Mouse (Mus musculus): ENCODE results near the gene Col1a2. TPM values are rescaled to one million over a fixed set of nuclear protein-coding genes. Genes with fewer than 3 reads are reported as not detected.

The Col1a2 gene
- polyA plus RNA-seq, 1 experiment: not detected

DNA sequence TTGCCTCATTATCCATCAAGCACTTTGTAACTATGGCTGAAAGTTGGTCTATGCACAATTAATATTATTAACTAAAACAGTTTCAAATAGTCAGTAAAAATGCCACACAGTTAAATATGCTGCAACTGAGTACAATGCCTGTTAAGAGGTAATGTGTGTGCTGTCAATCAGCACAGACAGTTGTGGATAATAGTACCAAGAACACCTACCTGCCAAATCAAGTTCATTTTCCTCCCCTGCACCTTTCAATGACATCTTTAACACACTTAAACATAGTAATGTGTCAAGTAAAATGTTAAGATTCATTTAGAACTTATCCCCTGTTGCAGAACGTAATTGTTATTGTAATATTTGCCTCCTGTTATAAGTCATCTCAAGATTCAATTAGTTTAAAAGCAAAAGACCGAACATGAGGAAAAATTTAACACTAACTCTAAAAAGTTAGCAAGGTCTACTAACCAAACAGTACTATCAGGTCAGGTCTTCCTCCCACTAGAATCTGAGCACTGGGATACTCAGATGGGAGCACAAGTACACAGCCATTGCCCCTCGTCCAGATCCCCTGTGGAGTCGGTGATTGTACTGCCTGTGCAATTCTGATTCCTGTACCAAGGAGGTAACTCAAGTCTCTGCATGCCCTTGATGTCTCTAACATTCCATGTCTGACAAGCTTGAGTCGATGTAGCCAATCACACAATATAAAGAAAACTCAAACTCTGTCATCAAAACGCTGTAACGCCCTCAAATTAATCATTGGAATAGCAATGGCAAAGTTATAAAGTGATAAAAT is 37.5 kb downstream of the Col1a2 start:
- Histone ChIP-seq H3K27ac (ENCODE audit: insufficient read depth, low read depth, low read length) (no peak overlapping the region), H3K4me3 (ENCODE audit: insufficient read depth, low read depth, low read length) (no peak overlapping the region), H3K4me1 (ENCODE audit: control insufficient read depth, insufficient read depth, low read length) (no peaks in the 10 kb centered on the region)
- 92% methylated on average over 7 of the region's 7 CpGs for WGBS
- TF ChIP-seq POLR2A (IDR thresholded peaks at IDR 0.05; ENCODE audit: insufficient read depth, low read depth, low read length): no peak
- no peak for TF ChIP-seq CTCF (IDR thresholded peaks at IDR 0.05; ENCODE audit: insufficient read depth, low read depth, low read length)

DNA sequence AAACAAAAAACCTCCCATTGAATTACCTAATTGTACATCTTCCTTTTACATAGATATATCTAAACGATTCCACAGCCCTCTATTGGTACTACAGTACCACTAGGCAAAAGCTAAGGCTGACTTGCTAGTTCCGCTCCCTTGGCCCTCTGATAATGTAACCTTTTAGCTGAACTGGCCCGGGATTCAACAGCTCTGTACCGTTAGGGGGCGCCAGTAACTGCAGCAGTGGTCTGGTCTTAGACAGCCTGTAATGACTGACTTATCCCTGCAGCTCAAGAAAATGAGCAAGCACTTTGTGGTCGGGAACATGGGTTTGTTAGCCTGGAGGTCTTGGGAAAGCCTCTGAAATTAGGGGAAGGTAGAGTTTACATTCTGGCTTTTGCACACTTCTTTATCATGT is 39.9 kb downstream of the Col1a2 start:
- no peaks in the 10 kb centered on the region for H3K4me1 ChIP-seq (ENCODE audit: control insufficient read depth, insufficient read depth, low read length)
- H3K4me3 ChIP-seq (ENCODE audit: insufficient read depth, low read depth, low read length): no peak overlapping the region
- TF ChIP-seq CTCF (IDR thresholded peaks at IDR 0.05; ENCODE audit: insufficient read depth, low read depth, low read length) (no peak), POLR2A (IDR thresholded peaks at IDR 0.05; ENCODE audit: insufficient read depth, low read depth, low read length) (no peak)
- H3K27ac ChIP-seq (ENCODE audit: insufficient read depth, low read depth, low read length): no peak overlapping the region
- whole genome bisulfite sequencing: 51% methylated on average over 6 of the region's 6 CpGs

DNA sequence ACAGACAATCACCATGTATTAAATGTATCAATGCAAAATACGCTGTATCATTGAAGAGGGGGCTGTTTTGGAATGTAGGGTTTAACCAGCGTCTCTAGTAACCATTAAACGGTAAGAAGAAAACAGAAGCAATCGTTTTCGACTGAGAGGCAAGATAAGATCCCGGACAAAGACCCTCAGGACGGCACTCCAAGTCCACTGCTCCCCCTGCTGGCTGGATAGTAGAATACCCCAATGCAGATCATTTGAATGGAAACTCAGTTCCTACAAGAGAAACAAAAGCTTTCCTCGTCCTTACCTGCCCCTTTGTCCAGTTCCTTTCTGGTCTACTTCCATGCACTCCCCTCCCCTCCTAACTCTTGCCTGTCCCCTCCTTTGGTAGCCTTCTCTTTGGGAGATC is 41.1 kb downstream of the Col1a2 start:
- Histone ChIP-seq H3K4me1 (ENCODE audit: control insufficient read depth, insufficient read depth, low read length) (no peaks in the 10 kb centered on the region), H3K27ac (ENCODE audit: insufficient read depth, low read depth, low read length) (no peak overlapping the region), H3K4me3 (ENCODE audit: insufficient read depth, low read depth, low read length) (no peak overlapping the region)
- TF ChIP-seq POLR2A (IDR thresholded peaks at IDR 0.05; ENCODE audit: insufficient read depth, low read depth, low read length) (no peak), CTCF (IDR thresholded peaks at IDR 0.05; ENCODE audit: insufficient read depth, low read depth, low read length) (peak; percentile 46; the same call in 1 of the 2 replicates)
- 30% methylated on average over 8 of the region's 8 CpGs for WGBS

DNA sequence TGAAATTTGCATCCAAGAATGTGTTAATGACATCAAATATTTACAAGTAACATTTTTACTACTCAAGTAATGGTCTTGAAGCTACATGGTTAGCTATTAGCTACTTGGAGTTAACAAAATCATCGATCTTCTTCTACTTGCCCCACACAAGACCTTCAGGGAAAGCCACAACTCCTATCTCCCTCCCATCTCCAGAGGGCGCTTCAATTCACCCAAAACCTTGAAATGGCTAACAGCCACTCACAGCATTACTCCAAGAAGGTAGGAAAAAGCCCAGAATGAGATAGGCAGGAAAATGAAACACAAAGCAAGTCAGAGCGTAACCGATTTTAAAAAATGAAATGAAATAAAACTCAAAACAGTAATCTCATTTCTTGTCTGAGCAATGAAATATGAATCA is 44.3 kb downstream of the Col1a2 start:
- 69% methylated on average over 4 of the region's 4 CpGs for WGBS
- H3K4me3 ChIP-seq (ENCODE audit: insufficient read depth, low read depth, low read length): no peak overlapping the region

DNA sequence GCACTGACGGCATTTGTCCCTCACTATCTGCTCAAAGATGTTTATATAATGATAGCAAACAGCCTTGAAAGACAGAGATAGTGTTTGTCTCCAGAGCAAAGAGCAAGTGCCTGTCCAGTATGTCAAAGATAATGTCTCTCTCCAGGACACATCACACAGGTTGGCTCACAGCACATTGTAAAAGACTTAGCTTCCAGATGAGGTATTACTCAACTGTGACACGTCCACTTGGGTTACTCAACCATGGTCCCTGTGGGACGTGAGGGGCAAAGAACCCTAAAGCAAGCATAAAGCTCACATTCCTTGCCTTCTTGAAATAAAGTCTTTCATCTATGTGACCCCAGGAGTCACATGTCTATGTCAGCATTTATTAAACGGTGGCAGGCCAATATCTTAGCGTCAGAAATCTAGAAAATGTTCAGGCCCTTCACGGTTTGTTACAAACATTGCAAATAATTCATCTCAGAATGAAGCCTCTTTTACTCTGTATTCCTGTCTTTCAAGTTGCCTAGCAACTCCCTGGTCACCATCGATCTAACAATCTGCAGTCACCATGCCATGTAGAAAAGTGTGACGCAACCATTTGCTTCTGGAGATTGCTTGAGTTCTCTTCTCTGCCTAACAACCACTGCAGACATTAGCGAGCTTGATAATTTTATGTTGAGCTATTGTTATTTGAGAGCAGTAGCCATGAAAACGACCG is 45.4 kb downstream of the Col1a2 start:
- no peak for TF ChIP-seq POLR2A (IDR thresholded peaks at IDR 0.05; ENCODE audit: insufficient read depth, low read depth, low read length)
- H3K4me1 ChIP-seq (ENCODE audit: control insufficient read depth, insufficient read depth, low read length): no peaks in the 10 kb centered on the region
- H3K27ac ChIP-seq (ENCODE audit: insufficient read depth, low read depth, low read length): no peak overlapping the region
- no peak overlapping the region for H3K4me3 ChIP-seq (ENCODE audit: insufficient read depth, low read depth, low read length)
- WGBS: 86% methylated on average over 11 of the region's 11 CpGs

More for the DNA sequence above, 44.3 kb downstream of the Col1a2 start:
- Histone ChIP-seq H3K4me1 (ENCODE audit: control insufficient read depth, insufficient read depth, low read length) (no peaks in the 10 kb centered on the region), H3K27ac (ENCODE audit: insufficient read depth, low read depth, low read length) (no peak overlapping the region)
- TF ChIP-seq POLR2A (IDR thresholded peaks at IDR 0.05; ENCODE audit: insufficient read depth, low read depth, low read length): no peak
- no peak for TF ChIP-seq CTCF (IDR thresholded peaks at IDR 0.05; ENCODE audit: insufficient read depth, low read depth, low read length)

DNA sequence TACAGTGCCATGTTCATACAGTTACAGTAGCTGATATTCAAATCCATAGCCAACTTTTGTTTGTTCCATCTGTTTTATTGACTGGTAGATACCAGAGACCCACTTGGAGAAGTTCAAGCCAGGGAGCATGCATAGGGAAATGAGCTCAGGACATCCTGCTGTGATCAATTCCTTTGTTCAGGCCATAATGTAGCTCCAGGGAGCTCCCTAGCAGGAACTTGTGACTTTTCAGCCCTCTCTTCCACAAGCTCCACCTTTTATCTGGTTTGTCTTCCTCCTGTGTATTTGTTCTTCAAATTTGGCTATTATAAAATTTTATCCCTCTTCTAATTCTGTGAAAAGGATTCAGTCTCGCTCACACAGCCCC is 45.9 kb downstream of the Col1a2 start:
- 95% methylated on average over 1 of the region's 1 CpGs for whole genome bisulfite sequencing
- H3K4me3 ChIP-seq (ENCODE audit: insufficient read depth, low read depth, low read length): no peak overlapping the region
- no peak overlapping the region for H3K27ac ChIP-seq (ENCODE audit: insufficient read depth, low read depth, low read length)
- no peaks in the 10 kb centered on the region for H3K4me1 ChIP-seq (ENCODE audit: control insufficient read depth, insufficient read depth, low read length)
- no peak for TF ChIP-seq POLR2A (IDR thresholded peaks at IDR 0.05; ENCODE audit: insufficient read depth, low read depth, low read length)
- no peak for TF ChIP-seq CTCF (IDR thresholded peaks at IDR 0.05; ENCODE audit: insufficient read depth, low read depth, low read length)

DNA sequence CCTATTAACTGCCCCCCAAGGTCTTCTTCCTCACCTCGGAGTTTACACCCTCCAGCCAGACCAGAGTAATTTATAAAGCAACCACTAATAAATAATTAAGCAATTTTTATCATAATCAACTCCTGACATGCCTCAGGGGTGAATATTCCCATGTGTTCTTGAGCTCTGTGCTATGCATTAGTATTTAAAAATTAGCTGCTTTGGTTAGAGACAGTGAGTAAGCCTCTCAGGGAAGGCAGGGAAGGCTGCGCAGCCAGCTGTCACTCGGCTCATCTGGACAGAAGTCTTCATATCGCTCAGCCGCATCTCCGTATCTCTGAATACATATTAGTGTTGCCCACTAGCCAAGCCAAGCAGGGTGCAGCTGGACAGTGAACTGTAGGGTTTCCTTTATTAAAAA is 50.8 kb downstream of the Col1a2 start:
- no peak overlapping the region for H3K27ac ChIP-seq (ENCODE audit: insufficient read depth, low read depth, low read length)
- H3K4me3 ChIP-seq (ENCODE audit: insufficient read depth, low read depth, low read length): no peak overlapping the region
- 91% methylated on average over 6 of the region's 6 CpGs for WGBS
- H3K4me1 ChIP-seq (ENCODE audit: control insufficient read depth, insufficient read depth, low read length): no peaks in the 10 kb centered on the region
- TF ChIP-seq POLR2A (IDR thresholded peaks at IDR 0.05; ENCODE audit: insufficient read depth, low read depth, low read length) (no peak), CTCF (IDR thresholded peaks at IDR 0.05; ENCODE audit: insufficient read depth, low read depth, low read length) (no peak)

DNA sequence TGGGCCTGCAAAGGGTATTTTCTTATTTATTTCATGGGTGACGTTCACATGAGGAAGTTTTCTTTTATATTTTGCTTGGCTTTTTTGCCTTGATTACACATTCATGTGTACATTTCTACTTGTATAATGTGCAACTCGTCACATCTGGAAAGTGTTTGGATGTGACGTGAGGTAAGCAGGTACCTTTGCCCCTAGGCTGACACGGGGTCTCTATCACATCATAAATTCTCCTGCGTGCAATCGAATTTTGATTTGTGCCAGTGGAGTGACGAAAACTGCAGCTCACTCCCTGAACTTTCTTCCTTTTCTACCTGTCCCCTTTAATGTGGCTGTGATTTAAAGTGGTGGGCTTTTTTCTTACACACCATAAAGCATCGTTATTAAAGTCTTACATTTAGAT is 52.5 kb downstream of the Col1a2 start:
- Histone ChIP-seq H3K27ac (ENCODE audit: insufficient read depth, low read depth, low read length) (no peak overlapping the region), H3K4me1 (ENCODE audit: control insufficient read depth, insufficient read depth, low read length) (no peaks in the 10 kb centered on the region), H3K4me3 (ENCODE audit: insufficient read depth, low read depth, low read length) (no peak overlapping the region)
- WGBS: 89% methylated on average over 8 of the region's 8 CpGs
- no peak for TF ChIP-seq CTCF (IDR thresholded peaks at IDR 0.05; ENCODE audit: insufficient read depth, low read depth, low read length)
- no peak for TF ChIP-seq POLR2A (IDR thresholded peaks at IDR 0.05; ENCODE audit: insufficient read depth, low read depth, low read length)

DNA sequence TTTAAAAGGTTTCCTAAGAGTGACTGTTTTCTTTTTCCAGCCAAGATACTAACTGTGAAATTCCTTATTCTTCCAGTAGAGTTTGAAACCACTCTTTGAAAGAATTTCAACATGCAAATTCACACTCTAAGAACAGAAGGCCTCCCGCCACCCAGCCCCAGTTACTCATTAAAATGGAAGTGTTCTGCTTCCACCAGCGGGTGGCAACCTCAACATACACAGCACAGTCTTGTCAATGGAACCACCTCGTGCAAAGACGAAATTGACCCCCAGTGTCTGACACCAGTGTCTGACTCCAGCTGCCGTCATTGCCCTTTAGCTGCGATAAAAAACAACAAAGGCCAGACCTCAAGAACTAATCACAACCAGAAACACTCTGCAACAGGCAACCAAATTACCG is 53.1 kb downstream of the Col1a2 start:
- Histone ChIP-seq H3K4me1 (ENCODE audit: control insufficient read depth, insufficient read depth, low read length) (no peaks in the 10 kb centered on the region), H3K27ac (ENCODE audit: insufficient read depth, low read depth, low read length) (no peak overlapping the region), H3K4me3 (ENCODE audit: insufficient read depth, low read depth, low read length) (no peak overlapping the region)
- no peak for TF ChIP-seq CTCF (IDR thresholded peaks at IDR 0.05; ENCODE audit: insufficient read depth, low read depth, low read length)
- WGBS: 27% methylated on average over 7 of the region's 7 CpGs
